Mouse (Mus musculus): Measurements from ENCODE around the gene Bhlhe23.

The Bhlhe23 gene

DNA sequence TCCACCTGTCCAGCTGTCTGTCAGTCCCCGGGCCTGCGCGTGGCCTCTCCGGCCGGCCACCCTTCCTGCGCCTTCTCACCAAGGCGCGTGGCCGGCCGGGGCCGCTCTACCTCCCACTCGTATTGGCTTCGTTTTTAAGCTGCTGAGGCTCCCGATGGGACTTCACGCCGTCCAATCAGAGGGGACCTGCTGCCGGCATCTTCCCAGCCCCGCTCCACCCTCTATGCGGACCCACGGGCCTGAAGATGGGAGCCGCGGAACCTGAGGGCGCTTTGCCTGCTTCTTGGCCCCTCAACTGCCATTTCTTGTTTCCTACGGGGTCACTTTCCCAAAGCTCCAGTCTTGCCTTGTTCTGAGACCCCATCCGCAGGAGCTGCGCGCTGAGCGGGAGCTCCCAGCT is at the start of gene Bhlhe23:
Gene Bhlhe23 (minus strand): TSS at position 108 of the 400 bp plus-strand sequence.
- DNase-seq, result no peak

DNA sequence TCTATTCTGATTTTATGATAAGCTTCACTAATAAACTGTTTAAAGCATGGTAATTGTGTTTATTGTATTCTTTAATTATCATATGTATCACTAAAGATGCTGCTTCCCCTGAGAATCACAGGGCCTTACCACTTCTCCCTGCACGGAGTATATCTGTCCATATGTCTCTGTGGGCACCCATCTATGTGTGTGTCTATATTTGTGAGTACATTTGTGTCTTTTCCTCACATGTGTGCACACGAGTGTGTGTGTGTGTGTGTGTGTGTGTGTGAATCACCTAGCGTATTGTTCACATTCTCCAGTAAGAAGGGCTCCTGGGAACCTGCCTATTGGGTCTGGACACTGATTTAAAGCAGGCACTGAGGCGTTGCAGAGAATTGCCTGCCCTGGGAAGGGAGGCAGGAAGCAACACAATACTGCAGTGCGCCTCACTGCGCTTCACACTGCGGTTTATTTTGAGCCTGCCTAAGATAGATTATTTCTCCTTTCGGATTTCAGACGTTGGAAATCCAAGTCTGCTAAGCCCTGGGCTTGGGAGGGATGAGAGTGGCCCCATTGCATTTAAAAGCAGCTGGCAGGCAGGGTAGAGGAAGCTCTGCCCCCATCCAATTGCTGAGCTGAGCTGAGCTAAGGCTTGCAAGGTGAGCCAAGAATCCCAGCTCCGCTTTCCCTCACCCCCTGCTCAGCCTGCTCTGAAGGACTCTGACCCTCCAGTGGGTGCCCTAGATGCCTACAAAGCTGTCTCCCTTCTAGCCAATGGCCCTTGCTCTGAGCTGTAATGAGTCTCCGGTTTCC is 48.6 kb upstream of the Bhlhe23 start:
- peak; percentile 56 to 66 for DNase-seq

DNA sequence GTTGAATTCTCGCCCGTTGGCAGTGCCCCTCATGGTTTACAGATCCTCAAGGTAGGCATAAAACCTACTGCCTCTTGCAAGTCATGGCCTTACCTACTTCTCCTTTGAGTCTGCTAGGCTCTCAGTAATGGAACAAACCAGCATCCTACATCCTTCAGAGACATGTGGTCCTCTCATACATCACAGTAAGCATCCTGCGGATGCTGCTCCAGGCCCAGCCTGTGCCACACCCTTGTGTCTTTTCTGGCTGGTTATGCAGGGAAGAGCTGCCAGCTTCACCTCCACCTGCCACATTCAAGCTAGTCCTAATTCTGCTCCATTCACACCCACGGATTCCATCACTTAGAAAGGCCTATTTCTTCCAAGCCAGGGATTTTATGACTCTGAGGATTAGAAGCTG is 48.0 kb upstream of the Bhlhe23 start:
- peak; percentile 60 to 63 for DNase-seq

DNA sequence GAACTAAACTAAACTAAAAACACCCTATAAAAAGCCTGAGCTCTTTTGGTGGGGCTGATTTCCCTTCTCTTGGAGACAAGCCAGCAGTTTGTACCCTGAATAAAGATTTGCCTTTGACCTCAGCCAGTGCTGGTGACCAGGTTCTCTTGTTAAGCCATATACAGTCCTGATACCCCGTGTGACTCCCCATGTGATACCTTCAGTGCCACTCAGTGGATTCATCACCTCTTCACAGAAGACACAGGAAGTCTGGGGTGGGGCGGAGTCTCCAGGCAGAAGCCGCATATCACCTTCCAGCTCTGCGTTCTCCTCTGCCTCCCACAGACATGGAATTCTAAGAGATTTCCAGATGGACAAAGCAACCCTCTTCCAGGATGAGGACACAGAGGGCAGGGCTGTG is 47.4 kb upstream of the Bhlhe23 start:
- peak; percentile 36 to 47 for DNase-seq

DNA sequence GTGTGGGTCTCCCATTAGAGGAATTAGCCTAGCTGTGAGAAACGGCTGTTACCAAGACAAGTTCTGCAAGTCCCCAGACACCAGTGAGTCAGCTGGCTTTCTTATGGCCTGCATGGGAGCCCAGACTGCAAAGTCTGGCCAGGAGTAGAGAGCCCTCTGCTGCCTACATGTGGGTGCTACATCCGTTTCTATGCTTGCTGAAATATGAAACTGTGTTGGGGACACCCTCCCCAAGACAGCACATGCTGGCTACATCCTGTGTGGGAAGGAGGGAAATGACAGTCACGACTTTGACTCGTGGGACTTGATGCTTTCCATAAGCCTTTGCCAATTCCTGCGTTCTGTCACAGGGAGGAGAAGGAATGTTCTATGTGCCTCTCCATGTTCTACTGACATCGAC is 45.8 kb upstream of the Bhlhe23 start:
- DNase-seq, result peak; percentile 78 to 83

- DNase-seq, result peak; percentile 48 to 53
Observed at GRCm38 (mm10) chr2:180819504-180819903, 42.8 kb upstream of the Bhlhe23 start.

GRCm38 (mm10) chr2:180816440-180817065 is 39.9 kb upstream of the Bhlhe23 start:
- peak; percentile 53 to 56 for DNase-seq

- DNase-seq, result peak; percentile 84 to 92
Observed at GRCm38 (mm10) chr2:180813982-180814568, 37.4 kb upstream of the Bhlhe23 start.

DNA sequence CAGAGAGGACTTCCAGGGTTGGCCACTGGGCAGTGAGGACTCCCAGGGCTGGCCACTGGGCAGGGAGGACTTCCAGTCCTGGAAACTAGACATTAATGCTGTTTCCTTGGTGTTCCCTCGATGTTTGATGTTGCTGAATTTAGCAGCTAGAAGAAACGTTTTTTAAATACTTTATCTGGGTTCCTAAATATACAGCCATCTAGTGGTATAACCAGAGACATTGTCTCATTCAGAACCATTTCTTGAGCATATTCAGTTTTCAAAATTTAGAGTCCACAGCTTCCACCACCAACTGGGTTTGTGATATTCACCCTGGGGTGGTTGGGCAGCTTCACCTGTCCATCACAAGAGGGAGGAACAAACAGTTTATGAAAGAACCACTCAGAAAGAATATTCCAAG is 34.3 kb upstream of the Bhlhe23 start:
- DNase-seq, result no peak

- no peak for DNase-seq
Observed at GRCm38 (mm10) chr2:180809510-180809909, 32.8 kb upstream of the Bhlhe23 start.

DNA sequence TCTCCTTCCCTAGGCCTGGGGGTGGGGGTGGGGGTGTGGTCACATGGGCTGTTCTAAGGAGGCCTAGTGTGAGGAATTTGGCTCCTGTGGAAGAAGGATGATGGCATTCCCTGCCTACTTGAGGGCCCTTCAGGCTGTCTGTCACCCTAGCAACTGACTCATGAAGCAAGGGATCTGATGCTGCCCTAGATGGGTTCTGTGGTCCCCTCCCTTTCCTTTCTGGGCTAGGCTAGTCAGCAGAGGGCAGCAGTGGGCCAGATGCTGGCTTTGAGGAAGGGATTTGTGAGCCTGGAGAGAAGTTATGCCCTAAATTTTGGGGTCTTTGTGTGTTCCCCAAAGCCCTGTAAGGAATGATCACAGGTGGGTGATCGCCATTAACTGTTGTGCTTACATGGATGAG is 29.3 kb upstream of the Bhlhe23 start:
- peak; percentile 77 to 79 for DNase-seq

- DNase-seq, result no peak
Observed at GRCm38 (mm10) chr2:180796008-180796407, 19.3 kb upstream of the Bhlhe23 start.

DNA sequence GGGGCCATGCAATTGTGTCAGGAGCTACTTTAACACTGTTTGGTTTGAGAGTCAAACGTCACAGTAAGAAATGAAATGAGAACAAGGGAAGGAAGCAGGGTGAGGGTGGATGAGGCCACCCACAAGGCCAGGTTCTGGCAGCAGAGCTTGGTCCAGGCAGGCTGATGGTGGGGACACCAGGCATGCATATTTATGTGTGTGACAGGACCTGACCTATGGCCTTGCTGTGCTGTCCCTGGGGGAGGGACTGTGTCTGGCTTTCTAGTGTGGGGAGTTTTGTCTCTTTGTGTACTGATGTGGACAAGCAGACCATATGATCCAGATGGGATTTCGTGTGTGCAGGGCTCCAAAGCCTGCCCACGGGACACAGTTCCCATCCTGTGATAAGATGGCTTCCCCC is 18.9 kb upstream of the Bhlhe23 start:
- no peak for DNase-seq

- no peak for DNase-seq
Observed at GRCm38 (mm10) chr2:180794422-180794821, 17.7 kb upstream of the Bhlhe23 start.

DNA sequence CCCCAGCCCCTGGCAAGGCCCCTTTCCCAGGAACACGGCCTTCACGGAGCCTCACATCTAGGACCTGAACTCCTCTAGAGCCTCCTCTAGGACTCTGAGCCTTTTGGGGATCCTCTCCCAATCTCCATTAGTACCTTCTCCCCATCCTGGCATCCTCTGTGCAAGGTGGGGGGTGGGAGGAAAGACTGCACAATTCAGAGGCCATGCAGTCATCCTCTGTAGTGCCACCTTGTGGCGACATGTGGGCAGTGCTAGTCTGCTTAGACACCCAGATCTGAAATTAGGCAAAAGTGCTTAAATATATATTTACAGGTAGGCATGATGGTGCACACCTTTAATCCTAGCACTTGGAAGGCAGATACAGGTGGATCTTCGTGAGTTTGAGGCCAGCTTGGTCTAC is 15.0 kb upstream of the Bhlhe23 start:
- peak; percentile 75 to 81 for DNase-seq

DNA sequence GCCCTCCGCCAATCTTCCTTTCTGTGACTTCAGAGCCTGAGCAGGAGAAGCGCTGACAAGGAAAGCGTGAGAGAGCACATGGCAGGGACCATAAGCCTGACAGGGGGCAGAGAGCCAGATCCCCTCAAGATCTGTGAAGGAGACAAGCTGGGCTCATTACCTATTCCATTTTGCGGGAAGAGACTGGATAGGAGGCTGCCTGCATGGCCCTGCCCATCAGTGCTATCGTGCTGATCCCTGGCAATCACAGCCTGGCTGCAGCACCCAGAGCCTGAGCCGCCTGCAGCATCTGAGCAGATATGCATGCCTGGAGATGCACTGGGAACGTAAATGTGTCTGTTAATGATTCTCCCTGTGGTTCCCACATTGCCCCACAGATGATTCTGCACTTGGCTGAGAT is 12.1 kb upstream of the Bhlhe23 start:
- DNase-seq, result peak; percentile 72 to 74

- peak; percentile 72 to 75 for DNase-seq
Observed at GRCm38 (mm10) chr2:180788386-180788785, 11.7 kb upstream of the Bhlhe23 start.

DNA sequence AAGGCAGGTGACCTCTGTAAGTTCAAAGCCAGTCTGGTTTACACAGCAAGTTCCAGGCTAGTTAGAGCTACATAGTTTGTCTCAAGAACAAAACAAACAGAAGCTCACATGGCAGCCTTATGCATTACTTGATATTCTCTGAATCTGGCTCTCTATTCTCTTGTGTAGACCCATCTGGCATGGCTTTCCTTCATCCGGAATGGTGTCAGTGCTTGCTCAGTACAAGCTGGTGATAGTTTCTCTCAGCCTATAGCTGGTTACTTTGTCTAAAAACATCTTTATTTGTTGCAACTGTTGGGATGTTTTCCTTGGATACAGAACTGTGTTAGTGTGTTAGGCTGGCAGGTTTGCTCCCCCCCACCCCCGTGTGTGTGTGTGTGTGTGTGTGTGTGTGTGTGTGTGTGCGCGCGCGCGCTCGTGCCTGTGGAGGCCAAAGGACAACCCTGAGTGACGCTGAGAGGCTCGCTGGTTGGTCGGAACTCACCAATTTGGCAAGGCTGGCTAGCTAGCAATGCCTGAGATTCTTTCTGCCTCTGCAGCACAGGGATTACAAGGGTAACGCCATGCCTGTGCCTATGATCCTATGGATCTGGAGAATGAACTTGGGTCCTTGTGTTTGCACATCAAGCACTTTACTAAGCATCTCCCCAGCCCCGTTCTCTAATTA is 11.0 kb upstream of the Bhlhe23 start:
- no peak for DNase-seq

GRCm38 (mm10) chr2:180786732-180787131 is 10.0 kb upstream of the Bhlhe23 start:
- peak; percentile 67 to 77 for DNase-seq

DNA sequence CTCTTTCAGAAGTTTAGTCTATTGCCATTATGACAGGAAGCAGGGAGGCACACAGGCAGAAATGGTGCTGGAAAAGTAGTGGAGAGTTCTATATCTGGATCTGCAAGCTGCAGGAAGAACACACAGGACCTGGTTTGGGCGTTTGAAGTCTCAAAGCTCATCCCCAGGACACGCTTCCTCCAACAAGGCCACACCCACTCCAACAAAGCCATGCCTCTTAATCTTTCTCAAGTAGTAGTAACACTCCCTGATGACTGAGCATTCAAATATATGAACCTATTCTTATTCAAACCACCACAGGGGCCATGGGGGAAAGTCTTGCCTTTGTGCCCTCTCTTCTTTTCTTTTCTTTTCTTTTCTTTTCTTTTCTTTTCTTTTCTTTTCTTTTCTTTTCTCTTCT is 3.6 kb upstream of the Bhlhe23 start:
- DNase-seq, result no peak

DNA sequence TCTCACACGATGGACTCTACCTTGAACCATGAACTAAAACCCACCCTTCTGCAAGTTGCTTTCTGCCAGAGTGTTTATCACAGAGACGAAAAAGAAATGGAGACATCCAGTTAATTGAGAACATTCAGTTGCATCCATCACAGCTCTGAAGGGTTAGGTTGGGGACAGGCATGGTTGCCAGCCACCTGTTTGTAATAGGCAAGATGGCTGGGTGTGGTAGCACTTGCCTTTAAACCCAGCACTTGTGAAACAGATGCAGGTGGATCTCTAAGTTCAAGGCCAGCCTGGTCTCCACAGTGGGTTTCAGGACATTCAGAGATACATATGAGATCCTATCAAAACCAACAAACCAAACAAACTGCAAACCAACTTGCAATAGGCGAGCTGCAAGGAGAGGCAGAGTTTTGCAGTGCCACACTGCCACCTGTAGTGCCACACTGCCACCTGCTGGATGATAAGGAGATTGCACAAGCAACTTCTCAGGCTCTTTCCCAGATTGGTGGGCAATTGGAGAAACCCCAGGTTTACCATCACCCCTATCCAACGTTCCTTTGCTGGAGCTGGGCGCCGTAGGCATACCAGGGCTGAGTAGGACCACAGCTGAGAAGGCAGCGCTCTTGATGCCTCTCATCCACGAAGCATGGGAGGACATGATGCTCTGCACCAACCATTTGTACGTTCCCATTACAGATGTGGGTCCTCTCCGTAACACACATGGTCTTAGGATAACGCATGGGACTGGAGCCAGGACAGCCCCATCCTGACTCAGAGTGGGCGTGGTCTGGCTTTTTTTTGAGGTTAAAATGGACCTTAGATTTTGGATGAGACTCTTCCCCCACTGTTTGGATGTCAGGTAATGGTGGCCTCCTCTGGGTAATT is 2.8 kb upstream of the Bhlhe23 start:
- peak; percentile 61 to 74 for DNase-seq

DNA sequence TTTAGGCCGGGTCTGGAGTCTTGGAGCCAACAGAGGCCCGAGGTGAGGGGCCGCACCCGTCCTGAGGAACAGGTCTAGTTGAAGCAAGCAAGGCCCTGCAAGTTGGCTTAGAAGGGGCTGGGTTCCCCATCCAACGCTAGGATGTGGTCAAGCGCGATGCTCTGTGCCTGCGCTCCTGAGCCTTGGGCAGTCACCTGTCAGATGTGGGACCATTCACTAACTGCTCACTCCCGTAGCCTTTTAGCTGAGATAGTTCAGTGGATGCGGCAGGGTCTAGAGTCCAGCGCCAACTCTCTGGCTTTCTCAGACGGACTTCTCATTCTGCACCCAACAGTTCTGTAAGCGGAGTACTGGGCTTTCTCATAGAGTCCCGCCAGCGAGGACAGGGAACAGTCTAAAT is 1.1 kb downstream of the Bhlhe23 start:
- DNase-seq, result no peak
